Mouse (Mus musculus) liver, embryonic 11.5 days (tissue): ENCODE measurements at regions not wholly inside any gene's neighbourhood (a gene's known extent, or its start where the extent isn't known, plus 50 kb on each side); places are given as distances from the start of the nearest gene placed in this dataset.

Experiments used
- ATAC-seq: fragments of 200-750 bp; cut with Nextera tagmentation; replicated peaks from 2 replicates; pipeline ENCODE4 v1.8.0; 2017; ENCODE audit warnings: moderate number of reproducible peaks, mild to moderate bottlenecking, moderate TSS enrichment, moderate library complexity; ENCODE audit not compliant: low FRiP score
- DNase-seq: peaks from one replicate; pipeline ENCODE4 v3.0.0-alpha.2; 2017; ENCODE audit warnings: low spot score
- H3K27ac ChIP-seq: fragments of 300-500 bp; sonication (generic); 2 replicates; pipeline ENCODE4 v1.5.1; 2014; ENCODE audit warnings: mild to moderate bottlenecking, low read depth, low read length, control low read depth
- H3K27me3 ChIP-seq: fragments of 300-500 bp; sonication (generic); replicated peaks from 2 replicates; pipeline ENCODE4 v1.6.1; 2014; ENCODE audit warnings: low read length, mixed read lengths; ENCODE audit not compliant: control insufficient read depth, insufficient read depth
- H3K36me3 ChIP-seq: fragments of 300-500 bp; sonication (generic); 2 replicates; pipeline ENCODE4 v1.6.1; 2014; ENCODE audit warnings: mild to moderate bottlenecking, low read length, moderate library complexity, mixed read lengths; ENCODE audit not compliant: control insufficient read depth, insufficient read depth
- H3K4me1 ChIP-seq: fragments of 300-500 bp; sonication (generic); replicated peaks from 2 replicates; pipeline ENCODE4 v1.6.1; 2014; ENCODE audit warnings: low read length, mixed read lengths; ENCODE audit not compliant: control insufficient read depth, insufficient read depth
- H3K4me2 ChIP-seq: fragments of 300-500 bp; sonication (generic); 2 replicates; pipeline ENCODE4 v1.6.1; 2014; ENCODE audit warnings: mild to moderate bottlenecking, control low read depth, moderate library complexity
- H3K4me3 ChIP-seq: fragments of 300-500 bp; sonication (generic); 2 replicates; pipeline ENCODE4 v1.5.1; 2014; ENCODE audit warnings: low read depth, low read length, control low read depth
- H3K9ac ChIP-seq: fragments of 300-500 bp; sonication (generic); 2 replicates; pipeline ENCODE4 v1.6.1; 2014; ENCODE audit warnings: low read depth, low read length, control low read depth
- H3K9me3 ChIP-seq: fragments of 300-500 bp; sonication (generic); 2 replicates; pipeline ENCODE4 v1.6.1; 2016; ENCODE audit warnings: low read length, inconsistent platforms, mixed read lengths; ENCODE audit not compliant: control insufficient read depth
- WGBS: fragments of 180-500 bp; shearing (Covaris S2); extraction: QIAGEN DNeasy Blood & Tissue Kit; methylation state at CpG from one replicate; pipeline ENCODE4 v1.1.7; 2014; 5-methylcytosine and 5-hydroxymethylcytosine counted together

DNA sequence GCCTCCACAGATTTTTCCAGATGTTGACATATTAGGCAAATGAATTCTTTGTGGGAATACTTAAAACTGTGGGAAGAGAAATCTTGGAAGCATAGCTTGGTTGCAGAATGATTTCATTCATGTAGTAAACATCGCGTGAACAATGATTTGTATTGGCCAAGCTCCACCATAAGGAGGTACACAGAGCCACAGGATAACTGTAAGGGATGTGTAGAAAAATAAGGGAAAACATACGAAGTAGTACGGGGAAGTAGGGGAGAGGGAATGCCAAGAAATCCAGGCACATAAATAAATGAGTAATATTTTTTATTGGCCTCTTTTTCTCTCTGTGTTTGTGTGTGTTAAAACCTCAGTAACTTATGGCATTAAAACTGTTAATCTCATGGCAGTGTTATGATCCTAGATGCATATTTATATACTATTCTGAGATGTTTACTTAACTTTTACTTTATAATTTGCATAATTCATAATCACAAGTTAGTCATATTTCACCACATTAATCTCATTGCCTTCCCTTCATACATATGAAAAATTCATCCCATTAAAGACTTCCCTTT lies 54.5 kb upstream of the Adamts5 start:
- no peaks in the 10 kb centered on the region for H3K27me3 ChIP-seq
- no peak overlapping the region for H3K27ac ChIP-seq
- no peak overlapping the region for H3K9ac ChIP-seq
- 87% methylated on average over 4 of the region's 4 CpGs for WGBS
- H3K4me2 ChIP-seq = no peak overlapping the region
- no peaks in the 10 kb centered on the region for H3K9me3 ChIP-seq
- no peak for ATAC-seq
- no peak for DNase-seq
- H3K4me1 ChIP-seq = no peaks in the 10 kb centered on the region
- no peaks in the 10 kb centered on the region for H3K36me3 ChIP-seq
- no peak overlapping the region for H3K4me3 ChIP-seq

DNA sequence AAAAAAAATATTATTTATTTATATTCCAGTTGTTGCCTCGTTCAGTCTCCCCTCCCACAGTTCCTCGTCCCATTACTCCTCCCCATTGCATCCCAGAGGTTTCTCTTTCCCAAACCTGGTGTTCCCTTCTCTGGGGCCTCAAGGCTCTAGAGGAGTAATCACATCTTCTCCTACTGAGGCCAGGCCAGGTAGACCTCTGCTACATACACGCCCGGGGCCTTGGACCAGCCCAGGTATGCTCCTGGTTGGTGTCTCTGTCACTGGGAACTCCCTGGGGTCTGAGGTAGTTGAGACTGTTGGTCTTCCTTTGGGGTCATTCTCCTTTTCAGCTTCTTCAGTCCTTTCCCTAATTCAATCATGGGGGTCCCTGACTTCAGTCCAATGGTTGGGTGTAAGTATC lies 50.0 kb upstream of the Adamts5 start:
- H3K27ac ChIP-seq = no peak overlapping the region
- no peak overlapping the region for H3K4me2 ChIP-seq
- ATAC-seq = no peak
- no peak overlapping the region for H3K9ac ChIP-seq
- 84% methylated on average over 4 of the region's 4 CpGs for WGBS
- H3K4me1 ChIP-seq = no peaks in the 10 kb centered on the region
- H3K9me3 ChIP-seq = no peaks in the 10 kb centered on the region
- H3K4me3 ChIP-seq = no peak overlapping the region
- no peaks in the 10 kb centered on the region for H3K36me3 ChIP-seq
- DNase-seq = no peak
- no peaks in the 10 kb centered on the region for H3K27me3 ChIP-seq
